23 mouse cellular contexts compared by ENCODE assay signal in genomic region chr10:93214251-93214650, GRCm38 (mm10). TPM values are rescaled to one million over a fixed set of nuclear protein-coding genes. Genes with fewer than 3 reads are reported as not detected.
A peak's percentile ranks its signal among the peaks of the same experiment; 100 is the strongest.
DNase-seq lines count a peak whose midpoint lies in the region; ATAC-seq lines count a peak whose summit lies in the region.
"Had no signal": no experiment of that assay in that cellular context is flagged by ENCODE, and none has a peak within 500 bp of the region (broad histone marks: within the 10 kb centered on the region; RNA-seq: fewer than 3 reads in every experiment).

No protein-coding gene starts in this region.

- H3K27ac ChIP-seq in liver, embryonic 16.5 days (ENCODE audit: low read length) = peak overlapping the region; percentile 50; the same call in 1 of the 2 replicates
- no peak overlapping the region for H3K27ac ChIP-seq in hindbrain, embryonic 11.5 days (ENCODE audit: low read depth, low read length)
- H3K27ac ChIP-seq: embryonic facial prominence, embryonic 12.5 days; heart, adult 2 months; heart, embryonic 13.5 days; hindbrain, embryonic 14.5 days; limb, embryonic 12.5 days; liver, embryonic 15.5 days had no signal

- H3K4me3 ChIP-seq in liver, embryonic 16.5 days (ENCODE audit: low read depth, low read length) = no peak overlapping the region
- no peak overlapping the region for H3K4me3 ChIP-seq in hindbrain, embryonic 11.5 days (ENCODE audit: low read depth, low read length)
- H3K4me3 ChIP-seq: embryonic facial prominence, embryonic 12.5 days; heart, adult 2 months; heart, embryonic 13.5 days; layer of hippocampus, adult 2 months; limb, embryonic 12.5 days; liver, embryonic 15.5 days had no signal

- no peak overlapping the region for H3K4me2 ChIP-seq in liver, embryonic 16.5 days (ENCODE audit: low read depth, low read length)
- no peak overlapping the region for H3K4me2 ChIP-seq in hindbrain, embryonic 11.5 days (replicated peaks; ENCODE audit: low read depth, low read length)
- H3K4me2 ChIP-seq: embryonic facial prominence, embryonic 12.5 days; heart, embryonic 13.5 days; hindbrain, embryonic 14.5 days; limb, embryonic 12.5 days; liver, embryonic 15.5 days; midbrain, embryonic 11.5 days had no signal

- ATAC-seq in liver, embryonic 16.5 days (ENCODE audit: low read depth) = peak; percentile 66; the same call in 1 of the 2 replicates
- ATAC-seq in hindbrain, embryonic 11.5 days (ENCODE audit: low FRiP score) = no peak
- ATAC-seq: CD4-positive, CD25-positive, alpha-beta regulatory T cell, adult 4 months had no signal

- 57% methylated on average over 4 of the region's 4 CpGs for WGBS in liver, embryonic 16.5 days (ENCODE audit: insufficient replicate concordance)
- 69% methylated on average over 4 of the region's 4 CpGs for WGBS in hindbrain, embryonic 11.5 days

- peaks cover 37% of the 10 kb centered on the region for H3K36me3 ChIP-seq in liver, embryonic 16.5 days (ENCODE audit: control insufficient read depth, insufficient read depth)
- H3K36me3 ChIP-seq in hindbrain, embryonic 11.5 days (ENCODE audit: control insufficient read depth, insufficient read depth, low read length) = peaks cover 6% of the 10 kb centered on the region; the same call in 1 of the 2 replicates

- no peak overlapping the region for H3K9ac ChIP-seq in liver, embryonic 16.5 days (ENCODE audit: low read depth, low read length)
- no peak overlapping the region for H3K9ac ChIP-seq in hindbrain, embryonic 11.5 days (ENCODE audit: low read depth, low read length)
- H3K9ac ChIP-seq: embryonic facial prominence, embryonic 12.5 days; heart, embryonic 13.5 days; hindbrain, embryonic 14.5 days; limb, embryonic 12.5 days; liver, embryonic 15.5 days had no signal

- no peaks in the 10 kb centered on the region for H3K27me3 ChIP-seq in liver, embryonic 16.5 days (ENCODE audit: control insufficient read depth, insufficient read depth, low read depth, low read length)
- H3K27me3 ChIP-seq in hindbrain, embryonic 11.5 days (ENCODE audit: control insufficient read depth, insufficient read depth, low read length) = no peaks in the 10 kb centered on the region
- H3K27me3 ChIP-seq: embryonic facial prominence, embryonic 12.5 days; heart, embryonic 13.5 days; limb, embryonic 12.5 days; liver, embryonic 15.5 days had no signal

- no peaks in the 10 kb centered on the region for H3K9me3 ChIP-seq in liver, embryonic 16.5 days (replicated peaks; ENCODE audit: control insufficient read depth, low read length)
- H3K9me3 ChIP-seq in hindbrain, embryonic 11.5 days (ENCODE audit: control insufficient read depth, low read length) = no peaks in the 10 kb centered on the region
- H3K9me3 ChIP-seq: embryonic facial prominence, embryonic 12.5 days; limb, embryonic 12.5 days; liver, embryonic 15.5 days had no signal

- peaks cover 5% of the 10 kb centered on the region for H3K4me1 ChIP-seq in liver, embryonic 16.5 days (ENCODE audit: control insufficient read depth, low read depth, low read length)
- H3K4me1 ChIP-seq in hindbrain, embryonic 11.5 days (replicated peaks; ENCODE audit: control insufficient read depth, insufficient read depth, low read length) = no peaks in the 10 kb centered on the region
- H3K4me1 ChIP-seq: embryonic facial prominence, embryonic 12.5 days; heart, embryonic 13.5 days; limb, embryonic 12.5 days had no signal

- no peak for DNase-seq in liver
- peak; percentile 50 to 62 for DNase-seq in kidney, adult 8-10 months
- peak; percentile 48 for DNase-seq in kidney, postnatal 10 days
- DNase-seq in hindbrain, embryonic 11.5 days (ENCODE audit: low spot score) = no peak
- no peak for DNase-seq in adrenal gland, adult 18-20 months (ENCODE audit: low spot score in 2 of 2)
- DNase-seq in urinary bladder, adult 18-20 months (ENCODE audit: low spot score in 2 of 2) = no peak
- DNase-seq: adrenal gland, adult 2 months; cerebellum, adult 11-12 months; cerebellum, postnatal 10 days; gastrocnemius, postnatal 25 days; heart, adult 2 months; layer of hippocampus, postnatal 36 days; thymus, adult 18-20 months; thymus, postnatal 36 days had no signal

RNA-seq across cellular contexts. Expression of gene Cdk17, which starts 53.6 kb away (rescaled TPM):
- 8.3 and 8.7 TPM in 2 replicates for polyA plus RNA-seq in liver, embryonic 16.5 days (2015; fragmentation: Nextera tagmentation; extraction: Ambion mirVana)
- 37.3 and 44.5 TPM in 2 replicates for polyA plus RNA-seq in hindbrain, embryonic 11.5 days (2014; fragmentation: Nextera tagmentation; extraction: Ambion mirVana)
- 10 to 100 TPM; 24.6 to 29.4 TPM for total RNA-seq in adrenal gland, adult 18-20 months (2021)

Comparison
In these comparisons a context has a peak if more than half of its experiments do, and no peak if none do; other contexts are left out.
1. DNase-seq: peak in kidney, adult 8-10 months (2 of 2) and kidney, postnatal 10 days (single experiment); none in liver (single experiment), hindbrain, embryonic 11.5 days (single experiment), adrenal gland, adult 18-20 months (0 of 2) and urinary bladder, adult 18-20 months (0 of 2).